Mouse (Mus musculus) embryonic facial prominence, embryonic 14.5 days (tissue): ENCODE data around the gene Glyat. TPM values are rescaled to one million over a fixed set of nuclear protein-coding genes. Genes with fewer than 3 reads are reported as not detected.

Experiments used
- polyA plus RNA-seq: library from polyadenylated mRNA; unstranded; fragments of >200 nt; fragmentation: Nextera tagmentation; extraction: Ambion mirVana; gene quantifications from 2 replicates; pipeline ENCODE4 v1.2.1, GENCODE M21; 2014

The Glyat gene
- polyA plus RNA-seq, 1 experiment from 2014 or later: not detected

Other genes with a start within 250 kb of the Glyat start
- gene Olfr1440, start 246.0 kb upstream of the Glyat start, polyA plus RNA-seq: 0.04 and 0.13 TPM in 2 replicates
- 0.18 TPM in 1 of 2 replicates, not detected in the other for gene Olfr1441, start 215.9 kb upstream of the Glyat start, polyA plus RNA-seq
- gene Pfpl, start 205.4 kb upstream of the Glyat start, polyA plus RNA-seq: 0.10 TPM in 1 of 2 replicates, not detected in the other
- 0.93 and 1.2 TPM in 2 replicates for gene Mpeg1, start 172.5 kb upstream of the Glyat start, polyA plus RNA-seq
- gene Dtx4, start 131.9 kb upstream of the Glyat start, polyA plus RNA-seq: 11.9 and 14.5 TPM in 2 replicates
- gene Fam111a, start 87.6 kb upstream of the Glyat start, polyA plus RNA-seq: 28.3 and 28.9 TPM in 2 replicates
- 0.07 and 0.18 TPM in 2 replicates for gene Gm4952, start 33.3 kb upstream of the Glyat start, polyA plus RNA-seq
- gene Olfr1442, start 37.1 kb downstream of the Glyat start, polyA plus RNA-seq: not detected in 2 replicates
- not detected in 2 replicates for gene Olfr1443, start 44.8 kb downstream of the Glyat start, polyA plus RNA-seq
- not detected in 2 replicates for gene Keg1, start 62.5 kb downstream of the Glyat start, polyA plus RNA-seq
- gene Cntf, start 132.3 kb downstream of the Glyat start, polyA plus RNA-seq: 0.29 and 0.81 TPM in 2 replicates
- gene Zfp91, start 162.8 kb downstream of the Glyat start, polyA plus RNA-seq: 8.9 and 10.1 TPM in 2 replicates
- gene Lpxn, start 162.9 kb downstream of the Glyat start, polyA plus RNA-seq: 4.2 and 4.6 TPM in 2 replicates
- gene Gm5244, start 213.4 kb downstream of the Glyat start, polyA plus RNA-seq: not detected in 2 replicates
- not detected in 2 replicates for gene Olfr1444, start 224.0 kb downstream of the Glyat start, polyA plus RNA-seq